Mouse (Mus musculus) embryonic facial prominence, embryonic 12.5 days (tissue): ENCODE results near the gene Acot2. TPM values are rescaled to one million over a fixed set of nuclear protein-coding genes. Genes with fewer than 3 reads are reported as not detected.
"Not testable (repeated sequence)": the region's sequence is repeated elsewhere in the genome, so short reads cannot be mapped to it uniquely, and the experiment has no call there.

Experiments
- ATAC-seq: fragments of 200-750 bp; cut with Nextera tagmentation; 2 replicates; pipeline ENCODE4 v1.8.0; 2017; ENCODE audit not compliant: insufficient number of reproducible peaks, insufficient read depth, low FRiP score, low TSS enrichment
- H3K27ac ChIP-seq: fragments of 300-500 bp; sonication (generic); 2 replicates; pipeline ENCODE4 v1.5.1; 2016; ENCODE audit warnings: mild to moderate bottlenecking
- H3K27me3 ChIP-seq: fragments of 300-500 bp; sonication (generic); 2 replicates; pipeline ENCODE4 v1.6.1; 2016; ENCODE audit warnings: mild to moderate bottlenecking, moderate library complexity
- H3K36me3 ChIP-seq: fragments of 300-500 bp; sonication (generic); 2 replicates; pipeline ENCODE4 v1.6.1; 2016; ENCODE audit warnings: mild to moderate bottlenecking
- H3K4me1 ChIP-seq: fragments of 300-500 bp; sonication (generic); 2 replicates; pipeline ENCODE4 v1.6.1; 2016
- H3K4me2 ChIP-seq: fragments of 300-500 bp; sonication (generic); replicated peaks from 2 replicates; pipeline ENCODE4 v1.6.1; 2016; ENCODE audit warnings: mild to moderate bottlenecking, moderate library complexity
- H3K4me3 ChIP-seq: fragments of 300-500 bp; sonication (generic); 2 replicates; pipeline ENCODE4 v1.5.1; 2016; ENCODE audit warnings: mild to moderate bottlenecking
- H3K9ac ChIP-seq: fragments of 300-500 bp; sonication (generic); 2 replicates; pipeline ENCODE4 v1.6.1; 2016; ENCODE audit warnings: mild to moderate bottlenecking, moderate library complexity
- H3K9me3 ChIP-seq: fragments of 300-500 bp; sonication (generic); 2 replicates; pipeline ENCODE4 v1.6.1; 2016; ENCODE audit warnings: mild to moderate bottlenecking, moderate library complexity
- WGBS: fragments of 180-500 bp; shearing (Covaris S2); methylation state at CpG from one replicate; pipeline ENCODE4 v1.1.7; 2016; 5-methylcytosine and 5-hydroxymethylcytosine counted together
- polyA plus RNA-seq: library from polyadenylated mRNA; unstranded; fragments of >200 nt; fragmentation: Nextera tagmentation; extraction: Ambion mirVana; gene quantifications from 2 replicates; pipeline ENCODE4 v1.2.1, GENCODE M21; 2016

The Acot2 gene
- polyA plus RNA-seq = 19.3 and 20.8 TPM in 2 replicates

DNA sequence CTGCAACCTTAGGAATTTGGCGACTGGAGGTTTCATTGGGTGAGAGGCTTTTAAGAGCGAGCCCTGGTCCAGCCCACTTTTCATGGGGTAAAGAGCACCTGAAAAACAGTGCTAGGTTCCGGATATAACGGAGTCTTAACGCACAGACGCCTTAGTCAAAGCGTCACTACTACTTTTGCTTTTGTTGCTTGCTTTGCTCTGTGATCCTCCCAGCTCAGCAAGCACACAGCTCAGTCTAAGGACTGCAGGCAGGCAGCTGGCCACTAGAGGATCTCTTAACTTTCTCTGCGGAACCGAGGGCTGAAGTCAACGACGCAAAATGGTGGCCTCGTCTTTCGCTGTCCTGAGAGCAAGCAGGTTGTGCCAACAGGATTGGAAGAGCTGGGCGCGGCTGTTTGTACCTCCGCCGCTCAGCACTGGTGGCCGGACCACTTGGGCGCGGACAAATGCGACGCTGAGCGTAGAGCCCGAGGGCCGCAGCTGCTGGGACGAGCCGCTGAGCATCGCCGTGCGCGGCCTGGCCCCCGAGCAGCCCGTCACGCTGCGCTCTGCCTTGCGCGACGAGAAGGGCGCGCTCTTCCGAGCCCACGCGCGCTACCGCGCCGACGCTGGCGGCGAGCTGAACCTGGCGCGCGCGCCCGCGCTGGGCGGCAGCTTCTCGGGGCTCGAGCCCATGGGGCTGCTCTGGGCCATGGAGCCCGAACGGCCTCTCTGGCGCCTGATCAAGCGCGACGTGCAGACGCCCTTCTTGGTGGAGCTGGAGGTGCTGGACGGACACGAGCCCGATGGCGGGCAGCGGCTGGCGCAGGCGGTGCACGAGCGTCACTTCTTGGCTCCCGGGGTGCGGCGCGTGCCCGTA, at the start of gene Acot2:
Acot2 (plus strand) TSS at position 279 of the 859 bp plus-strand sequence.
- peak within 1 kb of the TSS; percentile 62 for H3K4me3 ChIP-seq
- H3K4me1 ChIP-seq = 0 out of 2 replicates have a peak, but pooled peaks cover 3% of the 10 kb centered on the region
- peak within 1 kb of the TSS; percentile 68 for H3K9ac ChIP-seq
- H3K4me2 ChIP-seq = peak within 1 kb of the TSS; percentile 54
- 1% methylated on average over 80 of the region's 80 CpGs for WGBS
- H3K36me3 ChIP-seq = no peaks in the 10 kb centered on the region
- ATAC-seq = peak; percentile 89
- H3K9me3 ChIP-seq = no peaks in the 10 kb centered on the region
- peak within 1 kb of the TSS; percentile 92 for H3K27ac ChIP-seq
- H3K27me3 ChIP-seq = no peaks in the 10 kb centered on the region

DNA sequence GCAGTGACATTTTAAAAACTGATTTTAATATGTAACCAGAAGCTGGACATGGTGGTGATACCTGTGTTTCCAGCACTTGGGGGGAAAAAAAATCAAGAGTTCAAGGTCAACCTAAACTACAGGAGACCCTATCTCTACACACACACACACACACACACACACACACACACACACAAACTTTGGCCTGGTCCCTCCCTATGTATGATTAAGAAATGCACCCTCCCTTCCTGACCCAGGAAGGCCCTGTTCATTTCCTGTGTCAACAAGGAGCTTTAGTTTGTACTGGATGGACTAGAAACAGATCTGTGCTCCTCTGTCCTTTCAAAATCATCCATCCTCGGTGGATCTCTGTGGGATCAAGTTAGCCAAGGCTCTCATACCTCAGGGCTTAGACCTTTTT, 49.1 kb upstream of the Acot2 start:
- H3K4me1 ChIP-seq, H3K9ac ChIP-seq: not testable (repeated sequence)

DNA sequence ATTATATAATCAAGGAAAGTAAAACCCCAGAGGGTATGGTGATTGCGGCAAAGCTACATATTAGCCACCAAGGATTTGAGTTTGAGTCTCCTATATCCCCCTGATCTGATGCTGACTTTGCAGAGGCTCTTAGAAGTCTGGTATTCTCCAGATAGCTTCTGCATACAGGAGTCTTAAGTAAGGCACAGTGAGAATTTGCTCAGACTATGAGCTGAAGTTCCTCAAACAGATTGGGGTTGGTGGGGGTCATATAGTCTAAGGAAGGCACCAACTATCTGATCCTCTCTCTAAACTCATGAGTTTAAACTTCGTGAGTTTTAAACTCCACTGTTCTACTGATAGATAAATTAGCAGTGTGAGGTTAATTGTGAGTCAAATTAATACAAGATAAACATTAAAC, 48.3 kb upstream of the Acot2 start:
- 70% methylated on average over 2 of the region's 2 CpGs for WGBS
- H3K4me1 ChIP-seq = no peaks in the 10 kb centered on the region
- no peaks in the 10 kb centered on the region for H3K27me3 ChIP-seq
- no peak overlapping the region for H3K9ac ChIP-seq
- H3K36me3 ChIP-seq = no peaks in the 10 kb centered on the region
- no peaks in the 10 kb centered on the region for H3K9me3 ChIP-seq
- no peak overlapping the region for H3K4me2 ChIP-seq
- H3K4me3 ChIP-seq = no peak overlapping the region
- no peak for ATAC-seq
- H3K27ac ChIP-seq = no peak overlapping the region

More for the DNA sequence above, 49.1 kb upstream of the Acot2 start:
- not testable (repeated sequence) for H3K27me3 ChIP-seq, H3K4me3 ChIP-seq, ATAC-seq, H3K36me3 ChIP-seq, H3K27ac ChIP-seq, H3K9me3 ChIP-seq, H3K4me2 ChIP-seq
- 35% methylated on average over 1 of the region's 1 CpGs for WGBS

DNA sequence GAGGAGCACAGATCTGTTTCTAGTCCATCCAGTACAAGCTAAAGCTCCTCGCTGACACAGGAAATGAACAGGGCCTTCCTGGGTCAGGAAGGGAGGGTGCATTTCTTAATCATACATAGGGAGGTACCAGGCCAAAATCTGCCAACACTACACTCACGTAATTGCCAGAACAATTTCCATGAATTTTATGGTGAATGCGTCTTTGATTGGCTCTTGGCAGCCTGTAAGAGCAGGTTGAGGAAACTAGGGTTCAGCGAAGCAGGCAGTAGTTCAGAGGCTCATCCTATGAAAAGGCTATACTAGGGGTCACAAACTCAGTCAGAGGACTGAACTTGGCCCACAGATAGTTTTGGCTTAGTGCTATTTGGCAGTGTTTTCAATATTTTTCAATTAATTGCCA, 47.6 kb upstream of the Acot2 start:
- Histone ChIP-seq H3K4me1 (no peaks in the 10 kb centered on the region), H3K9me3 (no peaks in the 10 kb centered on the region), H3K9ac (no peak overlapping the region), H3K4me3 (no peak overlapping the region), H3K36me3 (no peaks in the 10 kb centered on the region), H3K27me3 (no peaks in the 10 kb centered on the region), H3K27ac (no peak overlapping the region), H3K4me2 (no peak overlapping the region)
- ATAC-seq = no peak
- WGBS = 50% methylated on average over 4 of the region's 4 CpGs

DNA sequence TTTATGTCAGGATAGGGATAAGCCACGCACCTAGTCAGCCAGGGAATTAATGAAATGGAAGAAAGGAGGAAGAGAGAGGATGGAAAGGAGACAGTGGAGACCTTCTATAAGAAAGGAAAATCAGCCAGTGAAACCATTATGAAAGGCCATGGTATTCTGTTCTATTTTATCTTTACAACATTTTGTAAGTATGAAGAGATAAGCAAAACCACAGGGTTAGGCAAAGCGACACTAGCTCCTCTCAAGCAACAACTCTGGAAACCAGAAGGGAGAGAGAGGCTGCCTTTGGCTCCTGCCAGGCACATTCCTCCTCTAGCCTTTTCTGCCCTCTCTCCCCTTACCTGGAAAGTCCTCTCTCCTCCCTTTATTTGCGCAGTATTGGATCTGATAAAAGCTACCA, 45.7 kb upstream of the Acot2 start:
- Histone ChIP-seq H3K4me2 (no peak overlapping the region), H3K9me3 (no peaks in the 10 kb centered on the region), H3K4me3 (no peak overlapping the region), H3K27me3 (no peaks in the 10 kb centered on the region), H3K4me1 (no peaks in the 10 kb centered on the region), H3K9ac (no peak overlapping the region), H3K27ac (no peak overlapping the region), H3K36me3 (no peaks in the 10 kb centered on the region)
- 80% methylated on average over 3 of the region's 3 CpGs for WGBS
- no peak for ATAC-seq

DNA sequence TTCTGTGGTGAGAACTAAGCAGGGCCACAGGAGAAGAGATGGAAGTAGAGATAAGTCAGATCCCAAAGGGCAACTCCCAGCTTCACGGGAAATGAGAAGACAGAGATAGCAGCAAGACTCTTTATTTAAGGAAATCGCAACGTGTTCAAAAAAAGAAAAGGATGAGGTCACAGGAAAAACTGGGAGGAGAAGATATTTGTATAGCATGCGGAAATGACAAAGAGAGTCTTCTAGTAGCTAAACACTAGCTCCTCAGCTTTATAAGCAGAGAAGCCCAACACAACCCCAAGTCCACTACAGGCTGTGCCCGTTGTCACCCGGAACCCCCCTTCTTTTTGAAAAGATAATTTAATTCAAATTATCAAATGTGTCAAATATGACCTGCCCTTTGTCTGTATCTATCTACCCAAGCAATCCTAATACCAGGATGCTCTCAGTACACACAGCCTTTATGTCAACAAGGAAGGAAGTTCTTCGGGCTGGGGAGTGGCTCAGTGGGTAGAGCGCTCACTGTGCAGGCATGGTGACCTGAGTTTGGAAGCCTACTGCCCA, 40.3 kb upstream of the Acot2 start:
- Histone ChIP-seq H3K4me2 (no peak overlapping the region), H3K4me1 (peaks cover 10% of the 10 kb centered on the region), H3K9me3 (no peaks in the 10 kb centered on the region), H3K36me3 (no peaks in the 10 kb centered on the region), H3K4me3 (no peak overlapping the region), H3K27ac (no peak overlapping the region), H3K9ac (no peak overlapping the region), H3K27me3 (no peaks in the 10 kb centered on the region)
- ATAC-seq = no peak
- 91% methylated on average over 8 of the region's 8 CpGs for WGBS

DNA sequence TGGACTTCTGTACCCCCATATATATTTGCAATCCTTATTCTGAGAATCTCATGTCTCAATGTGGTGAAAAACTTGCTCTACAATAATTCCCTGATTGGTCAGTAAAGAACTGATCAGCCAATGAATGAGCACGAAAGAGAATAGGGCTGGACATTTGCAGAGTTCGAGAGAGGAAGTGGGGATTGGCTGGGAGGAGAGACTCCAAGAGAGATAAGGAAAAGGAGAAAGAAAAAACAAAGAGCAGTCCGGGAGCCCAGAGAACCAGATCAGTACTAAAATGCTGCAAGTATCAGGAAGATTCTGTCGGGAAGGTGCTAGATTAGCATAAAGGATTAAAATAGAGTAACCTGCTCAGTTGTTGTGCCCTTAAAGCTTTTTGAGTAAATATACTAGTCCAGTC, 38.6 kb upstream of the Acot2 start:
- ATAC-seq = no peak
- WGBS = 85% methylated on average over 4 of the region's 4 CpGs

DNA sequence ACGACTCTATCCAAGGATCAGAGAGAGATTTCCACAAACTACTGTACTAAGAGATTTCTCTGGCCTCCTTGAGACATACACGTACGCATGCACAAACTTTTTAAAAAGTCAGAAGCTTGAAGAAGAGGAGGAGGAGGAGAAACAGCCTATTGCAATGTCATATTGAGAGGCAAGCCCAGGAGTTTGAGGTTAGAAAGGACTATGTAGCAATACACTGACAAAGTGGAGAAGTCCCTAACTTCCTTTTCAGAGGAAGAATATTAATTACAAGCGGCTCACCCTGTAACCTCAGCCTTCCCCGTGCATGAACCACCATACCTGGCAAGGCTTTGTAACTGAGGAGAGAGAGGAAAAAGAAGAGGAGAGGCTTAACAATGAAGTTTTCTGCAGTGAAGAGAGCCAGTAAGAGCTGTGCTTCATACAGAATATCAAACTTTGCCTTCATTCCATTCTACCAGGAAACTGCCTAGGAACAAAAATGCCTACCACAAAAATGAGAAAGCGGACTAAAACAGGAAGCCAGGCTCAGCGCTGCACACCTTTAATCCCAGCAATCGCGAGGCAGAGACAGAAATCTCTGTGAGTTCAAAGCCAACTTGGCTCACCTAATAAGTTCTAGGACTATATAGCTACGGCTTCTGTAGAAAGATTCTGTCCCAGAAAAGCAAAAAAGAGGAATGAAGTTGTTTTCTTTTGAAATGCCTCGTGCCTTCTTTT, 37.7 kb upstream of the Acot2 start:
- peaks cover 18% of the 10 kb centered on the region for H3K4me1 ChIP-seq
- H3K27ac ChIP-seq = peak overlapping the region; percentile 43; the same call in 1 of the 2 replicates
- 27% methylated on average over 11 of the region's 11 CpGs for WGBS
- peak overlapping the region; percentile 83 for H3K4me3 ChIP-seq
- peak overlapping the region; percentile 5; the same call in 1 of the 2 replicates for H3K9ac ChIP-seq
- no peak for ATAC-seq
- no peaks in the 10 kb centered on the region for H3K36me3 ChIP-seq
- H3K9me3 ChIP-seq = no peaks in the 10 kb centered on the region
- H3K27me3 ChIP-seq = no peaks in the 10 kb centered on the region
- peak overlapping the region; percentile 90 for H3K4me2 ChIP-seq

More for the DNA sequence above, 38.6 kb upstream of the Acot2 start:
- Histone ChIP-seq H3K9ac (no peak overlapping the region), H3K4me1 (peaks cover 18% of the 10 kb centered on the region), H3K36me3 (no peaks in the 10 kb centered on the region), H3K27me3 (no peaks in the 10 kb centered on the region), H3K9me3 (no peaks in the 10 kb centered on the region), H3K27ac (no peak overlapping the region), H3K4me3 (no peak overlapping the region), H3K4me2 (no peak overlapping the region)

DNA sequence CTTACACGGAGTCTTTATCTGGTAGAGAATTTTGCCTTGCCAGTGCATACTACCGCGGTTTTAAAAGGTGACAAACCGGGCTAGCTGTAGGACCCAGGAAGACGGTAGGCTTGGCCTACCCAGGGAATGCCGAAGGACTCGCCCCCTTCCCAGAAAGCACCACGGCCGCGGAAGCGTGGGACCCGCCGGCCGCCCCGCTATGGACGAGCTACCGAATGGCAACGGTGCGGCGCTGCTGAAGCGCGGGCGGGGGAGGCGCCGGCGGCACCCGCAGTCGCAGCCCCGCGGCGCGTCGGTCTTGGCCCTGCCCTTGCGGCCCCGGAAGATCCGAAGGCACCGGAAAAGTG, 37.2 kb upstream of the Acot2 start, which contains the start of gene Riox1:
Riox1 (plus strand) TSS at position 116 of the 347 bp plus-strand sequence.
- Histone ChIP-seq H3K27ac (peak within 1 kb of the TSS; percentile 73), H3K4me2 (peak within 1 kb of the TSS; percentile 90), H3K9me3 (no peaks in the 10 kb centered on the region), H3K4me1 (peaks cover 18% of the 10 kb centered on the region), H3K9ac (peak within 1 kb of the TSS; percentile 74), H3K27me3 (no peaks in the 10 kb centered on the region), H3K36me3 (peaks cover 5% of the 10 kb centered on the region), H3K4me3 (peak within 1 kb of the TSS; percentile 83)
- 1% methylated on average over 36 of the region's 37 CpGs for WGBS
- ATAC-seq = peak; percentile 92

DNA sequence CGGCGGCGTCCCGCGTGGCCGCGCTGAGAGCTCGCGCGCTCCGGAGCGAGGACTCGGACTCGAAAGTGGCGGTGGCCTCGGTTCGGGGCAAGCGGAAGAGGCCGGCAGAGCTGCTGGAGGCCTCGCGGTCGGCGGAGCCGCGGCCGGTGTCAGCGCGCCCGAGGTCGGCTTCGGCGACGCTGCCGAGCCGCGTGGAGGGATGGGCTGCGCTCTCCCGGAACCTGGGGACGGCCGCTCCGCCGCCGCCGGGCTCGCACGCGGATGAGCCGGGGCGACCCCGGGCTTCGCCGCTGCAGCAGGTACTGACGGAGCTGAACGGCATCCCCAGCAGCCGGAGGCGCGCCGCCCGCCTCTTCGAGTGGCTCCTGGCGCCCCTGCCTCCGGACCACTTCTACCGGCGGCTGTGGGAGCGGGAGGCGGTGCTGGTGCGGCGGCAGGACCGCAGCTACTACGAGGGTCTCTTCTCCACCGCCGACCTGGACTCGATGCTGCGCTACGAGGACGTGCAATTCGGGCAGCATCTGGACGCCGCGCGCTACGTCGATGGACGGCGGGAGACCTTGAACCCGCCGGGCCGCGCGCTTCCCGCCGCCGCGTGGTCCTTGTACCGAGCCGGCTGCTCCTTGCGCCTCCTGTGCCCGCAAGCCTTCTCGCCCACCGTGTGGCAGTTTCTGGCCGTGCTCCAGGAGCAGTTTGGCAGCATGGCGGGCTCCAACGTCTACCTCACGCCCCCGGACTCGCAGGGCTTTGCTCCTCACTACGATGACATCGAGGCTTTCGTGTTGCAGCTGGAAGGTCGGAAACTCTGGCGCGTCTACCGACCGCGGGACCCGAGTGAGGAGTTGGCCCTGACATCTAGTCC, 36.6 kb upstream of the Acot2 start:
- peaks cover 10% of the 10 kb centered on the region for H3K36me3 ChIP-seq
- peak overlapping the region; percentile 73 for H3K27ac ChIP-seq
- peak overlapping the region; percentile 83 for H3K4me3 ChIP-seq
- H3K27me3 ChIP-seq = no peaks in the 10 kb centered on the region
- under 1% methylated on average over 109 of the region's 116 CpGs for WGBS
- peak overlapping the region; percentile 74 for H3K9ac ChIP-seq
- H3K4me1 ChIP-seq = peaks cover 18% of the 10 kb centered on the region
- H3K4me2 ChIP-seq = peak overlapping the region; percentile 90
- H3K9me3 ChIP-seq = no peaks in the 10 kb centered on the region
- peak; percentile 55; the same call in 1 of the 2 replicates for ATAC-seq
